Mouse (Mus musculus) heart, embryonic 16.5 days (tissue): Measurements from ENCODE around the gene Psen2. TPM values are rescaled to one million over a fixed set of nuclear protein-coding genes. Genes with fewer than 3 reads are reported as not detected.

Source experiments
- ATAC-seq: fragments of 200-750 bp; cut with Nextera tagmentation; replicated peaks from 2 replicates; pipeline ENCODE4 v1.8.0; 2017; ENCODE audit warnings: moderate number of reproducible peaks; ENCODE audit not compliant: insufficient read depth, low FRiP score; ENCODE audit errors: extremely low read depth
- H3K27ac ChIP-seq: fragments of 300-500 bp; sonication (generic); 2 replicates; pipeline ENCODE4 v1.5.1; 2014; ENCODE audit warnings: mild to moderate bottlenecking, low read length, control low read depth, moderate library complexity
- H3K27me3 ChIP-seq: fragments of 300-500 bp; sonication (generic); 2 replicates; pipeline ENCODE4 v1.6.1; 2014; ENCODE audit warnings: low read length, mixed read lengths; ENCODE audit not compliant: control insufficient read depth, insufficient read depth
- H3K36me3 ChIP-seq: fragments of 300-500 bp; sonication (generic); 2 replicates; pipeline ENCODE4 v1.6.1; 2014; ENCODE audit not compliant: control insufficient read depth, insufficient read depth
- H3K4me1 ChIP-seq: fragments of 300-500 bp; sonication (generic); 2 replicates; pipeline ENCODE4 v1.6.1; 2014; ENCODE audit warnings: low read length, mixed read lengths; ENCODE audit not compliant: control insufficient read depth, insufficient read depth
- H3K4me2 ChIP-seq: fragments of 300-500 bp; sonication (generic); 2 replicates; pipeline ENCODE4 v1.6.1; 2014; ENCODE audit warnings: low read depth, mild to moderate bottlenecking, control low read depth, low read length
- H3K4me3 ChIP-seq: fragments of 300-500 bp; sonication (generic); 2 replicates; pipeline ENCODE4 v1.5.1; 2014; ENCODE audit warnings: mild to moderate bottlenecking, control low read depth, low read length
- H3K9ac ChIP-seq: fragments of 300-500 bp; sonication (generic); 2 replicates; pipeline ENCODE4 v1.6.1; 2014; ENCODE audit warnings: low read length, control low read depth
- H3K9me3 ChIP-seq: fragments of 300-500 bp; sonication (generic); replicated peaks from 2 replicates; pipeline ENCODE4 v1.6.1; 2016; ENCODE audit warnings: low read length; ENCODE audit not compliant: control insufficient read depth
- WGBS: fragments of 180-500 bp; shearing (Covaris S2); extraction: QIAGEN DNeasy Blood & Tissue Kit; methylation state at CpG from one replicate; pipeline ENCODE4 v1.1.7; 2014; 5-methylcytosine and 5-hydroxymethylcytosine counted together
- polyA plus RNA-seq: library from polyadenylated mRNA; unstranded; fragments of >200 nt; fragmentation: Nextera tagmentation; extraction: Ambion mirVana; gene quantifications from 2 replicates; pipeline ENCODE4 v1.2.1, GENCODE M21; 2015

The Psen2 gene
- polyA plus RNA-seq, 1 experiment from 2014 or later: 16.5 TPM

DNA sequence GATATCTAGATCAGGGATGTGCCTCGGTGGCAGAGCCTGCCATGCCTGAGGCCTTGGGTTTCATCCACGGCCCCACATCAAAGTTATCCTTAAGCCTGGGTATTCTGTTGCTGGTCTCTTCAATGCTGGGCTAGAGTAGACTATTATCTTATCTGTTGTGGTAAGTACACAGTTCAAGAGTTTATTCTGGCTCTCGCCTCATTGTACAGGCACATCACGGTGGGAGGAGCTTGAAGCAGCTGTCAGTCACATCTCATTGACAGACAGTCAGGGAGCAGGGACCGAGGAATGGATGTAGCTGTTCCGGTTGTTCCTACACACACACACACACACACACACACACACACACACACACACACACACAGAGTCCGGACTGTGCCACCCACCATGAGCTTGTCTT is 15.3 kb downstream of the Psen2 start:
- Histone ChIP-seq H3K27ac (peak overlapping the region; percentile 46), H3K4me3 (no peak overlapping the region), H3K4me2 (no peak overlapping the region), H3K9ac (no peak overlapping the region), H3K4me1 (peaks cover 33% of the 10 kb centered on the region), H3K9me3 (no peaks in the 10 kb centered on the region), H3K36me3 (no peaks in the 10 kb centered on the region), H3K27me3 (no peaks in the 10 kb centered on the region)
- no peak for ATAC-seq
- WGBS: 43% methylated on average over 7 of the region's 7 CpGs

DNA sequence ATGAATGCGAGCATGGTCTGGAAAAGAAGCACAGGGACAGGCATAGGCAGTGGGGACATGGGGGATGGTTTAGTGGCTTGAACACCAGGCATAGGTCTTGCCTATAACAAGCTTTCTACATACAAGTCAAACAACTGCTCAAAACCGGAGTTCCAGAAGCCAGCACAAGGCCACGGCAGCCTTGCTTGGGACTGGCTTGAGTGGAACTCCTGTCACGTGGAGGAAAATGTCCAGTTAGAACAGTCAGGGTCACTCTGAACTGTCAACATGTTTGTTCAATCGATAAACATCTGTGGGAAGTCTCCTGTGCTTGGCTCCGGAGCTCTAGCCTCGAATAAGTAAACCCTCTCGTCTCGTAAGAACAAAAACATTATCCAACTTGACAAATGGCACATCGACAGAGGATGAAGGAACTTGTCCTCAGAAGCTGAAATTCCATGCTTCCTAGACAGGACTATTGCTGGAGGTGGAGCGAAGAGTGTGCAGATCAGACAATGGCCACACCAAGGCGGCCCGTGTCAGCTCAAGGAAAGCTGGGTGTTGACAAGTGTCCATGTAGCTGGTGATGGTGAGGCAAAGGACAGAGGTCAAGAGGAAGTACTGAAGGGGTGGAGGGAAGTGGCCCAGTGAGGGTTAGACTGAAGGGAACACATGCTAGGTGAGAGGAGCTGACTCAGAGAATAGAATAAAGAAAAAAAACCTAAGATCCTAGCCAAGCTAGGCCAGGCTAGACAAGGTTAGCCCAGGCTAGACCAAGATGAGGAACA is 17.3 kb downstream of the Psen2 start:
- WGBS: 59% methylated on average over 13 of the region's 13 CpGs
- H3K36me3 ChIP-seq: no peaks in the 10 kb centered on the region
- H3K4me3 ChIP-seq: no peak overlapping the region
- no peaks in the 10 kb centered on the region for H3K9me3 ChIP-seq
- peaks cover 33% of the 10 kb centered on the region for H3K4me1 ChIP-seq
- no peak overlapping the region for H3K9ac ChIP-seq
- no peak overlapping the region for H3K27ac ChIP-seq
- no peak overlapping the region for H3K4me2 ChIP-seq
- ATAC-seq: no peak
- H3K27me3 ChIP-seq: no peaks in the 10 kb centered on the region

GRCm38 (mm10) chr1:180231729-180232128 is 31.5 kb downstream of the Psen2 start:
- Histone ChIP-seq H3K4me2 (no peak overlapping the region), H3K36me3 (peaks cover 4% of the 10 kb centered on the region; the same call in 1 of the 2 replicates), H3K27ac (no peak overlapping the region), H3K9ac (no peak overlapping the region), H3K27me3 (no peaks in the 10 kb centered on the region), H3K4me3 (no peak overlapping the region), H3K9me3 (peaks cover 5% of the 10 kb centered on the region), H3K4me1 (peaks cover under 1% of the 10 kb centered on the region)
- no peak for ATAC-seq
- whole genome bisulfite sequencing: 58% methylated on average over 3 of the region's 3 CpGs

- no peak overlapping the region for H3K4me2 ChIP-seq
- peaks cover 4% of the 10 kb centered on the region; the same call in 1 of the 2 replicates for H3K36me3 ChIP-seq
- H3K9ac ChIP-seq: no peak overlapping the region
- no peak for ATAC-seq
- H3K4me1 ChIP-seq: peaks cover 6% of the 10 kb centered on the region
- H3K4me3 ChIP-seq: no peak overlapping the region
- 30% methylated on average over 2 of the region's 2 CpGs for WGBS
- H3K9me3 ChIP-seq: peaks cover 5% of the 10 kb centered on the region
- no peaks in the 10 kb centered on the region for H3K27me3 ChIP-seq
- no peak overlapping the region for H3K27ac ChIP-seq
Measured at GRCm38 (mm10) chr1:180230580-180230979, 32.7 kb downstream of the Psen2 start.

GRCm38 (mm10) chr1:180229906-180230305 is 33.3 kb downstream of the Psen2 start:
- Histone ChIP-seq H3K4me3 (no peak overlapping the region), H3K27ac (no peak overlapping the region), H3K9me3 (peaks cover 5% of the 10 kb centered on the region), H3K9ac (no peak overlapping the region), H3K27me3 (no peaks in the 10 kb centered on the region), H3K36me3 (peaks cover 4% of the 10 kb centered on the region; the same call in 1 of the 2 replicates), H3K4me2 (no peak overlapping the region), H3K4me1 (peaks cover 9% of the 10 kb centered on the region)
- 84% methylated on average over 7 of the region's 7 CpGs for WGBS
- no peak for ATAC-seq

- Histone ChIP-seq H3K4me3 (no peak overlapping the region), H3K27me3 (no peaks in the 10 kb centered on the region), H3K9ac (no peak overlapping the region), H3K4me2 (no peak overlapping the region), H3K9me3 (peaks cover 5% of the 10 kb centered on the region), H3K27ac (no peak overlapping the region), H3K36me3 (peaks cover 4% of the 10 kb centered on the region; the same call in 1 of the 2 replicates), H3K4me1 (peaks cover 9% of the 10 kb centered on the region)
- ATAC-seq: no peak
- WGBS: 65% methylated on average over 12 of the region's 12 CpGs
Measured at GRCm38 (mm10) chr1:180228854-180229253, 34.4 kb downstream of the Psen2 start.

GRCm38 (mm10) chr1:180226766-180227165 is 36.5 kb downstream of the Psen2 start:
- Histone ChIP-seq H3K9ac (peak overlapping the region; percentile 68), H3K27ac (peak overlapping the region; percentile 72), H3K9me3 (peaks cover 5% of the 10 kb centered on the region), H3K4me2 (peak overlapping the region; percentile 72; the same call in 1 of the 2 replicates), H3K36me3 (peaks cover 4% of the 10 kb centered on the region; the same call in 1 of the 2 replicates), H3K27me3 (no peaks in the 10 kb centered on the region), H3K4me1 (peaks cover 9% of the 10 kb centered on the region), H3K4me3 (no peak overlapping the region)
- no peak for ATAC-seq
- 84% methylated on average over 3 of the region's 3 CpGs for WGBS

- Histone ChIP-seq H3K4me2 (peak overlapping the region; percentile 72), H3K36me3 (peaks cover 4% of the 10 kb centered on the region; the same call in 1 of the 2 replicates), H3K27me3 (no peaks in the 10 kb centered on the region), H3K4me1 (peaks cover 9% of the 10 kb centered on the region), H3K9ac (peak overlapping the region; percentile 68), H3K9me3 (peaks cover 5% of the 10 kb centered on the region), H3K4me3 (peak overlapping the region; percentile 63), H3K27ac (peak overlapping the region; percentile 72)
- peak; percentile 76 for ATAC-seq
- WGBS: 5% methylated on average over 12 of the region's 12 CpGs
Measured at GRCm38 (mm10) chr1:180226221-180226713, 37.0 kb downstream of the Psen2 start.

GRCm38 (mm10) chr1:180225500-180226220 is 37.6 kb downstream of the Psen2 start:
- Histone ChIP-seq H3K4me3 (peak overlapping the region; percentile 63), H3K4me1 (peaks cover 9% of the 10 kb centered on the region), H3K27me3 (no peaks in the 10 kb centered on the region), H3K9ac (peak overlapping the region; percentile 68), H3K9me3 (peaks cover 4% of the 10 kb centered on the region), H3K27ac (peak overlapping the region; percentile 72), H3K4me2 (peak overlapping the region; percentile 72), H3K36me3 (peaks cover 4% of the 10 kb centered on the region; the same call in 1 of the 2 replicates)
- peak; percentile 88 for ATAC-seq
- WGBS: 17% methylated on average over 21 of the region's 21 CpGs
